Mouse (Mus musculus): Measurements from ENCODE around the gene Pcsk2.

Pcsk2 gene

DNA sequence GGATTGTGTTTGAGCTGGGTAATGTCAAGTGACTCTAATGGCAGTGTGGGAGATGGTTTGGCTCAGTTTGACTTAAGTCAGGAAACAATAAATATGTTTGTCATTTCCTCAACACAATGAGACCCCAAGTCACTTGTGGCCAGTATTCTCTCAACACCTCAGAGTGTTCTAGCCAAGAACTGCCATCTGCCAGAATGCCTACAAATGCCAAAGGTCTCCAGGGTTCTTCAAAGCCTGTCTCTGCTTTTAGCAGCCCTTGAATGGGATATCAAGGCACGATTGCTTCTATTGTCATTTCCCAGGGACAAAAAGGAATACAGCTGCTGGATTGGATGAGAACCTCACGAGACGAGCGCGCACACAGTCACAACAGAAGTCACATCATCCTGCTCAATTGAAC, 100.0 kb downstream of the Pcsk2 start:
- DNase-seq = no peak

DNA sequence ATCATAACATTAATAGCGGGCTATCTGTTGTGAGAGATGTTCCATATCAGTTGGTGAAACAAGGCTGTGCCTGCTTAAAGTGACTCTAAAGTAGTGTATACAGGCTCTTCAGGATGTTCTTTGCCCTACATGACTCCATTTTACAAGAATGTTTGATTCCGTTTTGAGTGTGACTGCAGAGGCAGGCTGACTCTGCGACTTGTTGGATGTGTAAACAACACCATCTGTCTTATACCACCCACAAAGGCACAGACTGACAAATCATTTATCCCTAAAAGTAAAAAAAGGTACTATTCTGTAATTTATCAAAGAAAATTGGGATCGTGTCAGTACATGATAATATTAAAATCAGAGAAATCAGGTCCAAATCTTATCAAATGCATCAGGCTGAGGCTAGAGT, 108.7 kb downstream of the Pcsk2 start:
- DNase-seq = no peak

GRCm38 (mm10) chr2:143656968-143657367, 111.0 kb downstream of the Pcsk2 start:
- no peak for DNase-seq

GRCm38 (mm10) chr2:143666785-143667184, 120.8 kb downstream of the Pcsk2 start:
- DNase-seq = no peak

DNA sequence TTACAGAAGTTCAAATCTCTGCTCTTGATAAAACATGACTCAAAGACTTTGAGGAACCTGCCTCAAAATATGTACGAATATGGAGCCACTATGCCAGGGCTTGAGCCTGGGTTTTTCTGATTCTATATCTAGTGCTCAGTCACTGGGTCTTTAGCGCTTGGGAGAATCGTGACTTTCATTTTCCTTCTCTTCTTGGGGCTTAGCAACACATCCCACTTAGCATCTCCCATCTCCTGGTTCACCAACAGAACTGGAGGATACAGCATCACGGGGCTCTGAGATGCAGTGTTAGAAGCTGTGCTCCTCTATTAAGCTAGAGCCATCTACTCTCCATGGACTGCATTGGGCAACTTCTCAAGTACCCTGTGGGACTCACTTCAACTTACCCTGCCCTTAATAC, 131.9 kb downstream of the Pcsk2 start:
- no peak for DNase-seq

DNA sequence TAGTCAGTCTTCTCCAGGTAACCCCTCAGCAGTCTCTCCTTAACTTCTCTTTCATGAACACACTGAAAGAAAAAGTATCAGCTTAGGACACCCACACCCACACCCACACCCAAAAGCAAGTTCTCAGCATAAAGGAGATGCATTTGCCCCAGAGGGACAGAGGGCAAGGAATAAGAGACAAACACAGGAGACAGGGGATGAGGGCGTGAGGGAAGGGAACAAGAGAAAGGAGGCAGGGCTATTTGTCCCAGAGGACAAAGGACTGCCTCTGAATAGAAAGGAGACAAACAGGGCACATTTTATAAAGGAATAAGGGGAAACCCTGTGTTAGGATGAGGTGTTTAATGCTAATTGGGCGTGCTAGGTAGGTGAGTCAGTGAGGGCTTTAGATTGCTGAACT, 133.6 kb downstream of the Pcsk2 start:
- no peak for DNase-seq

GRCm38 (mm10) chr2:143681873-143682555, 136.1 kb downstream of the Pcsk2 start:
- DNase-seq = no peak

DNA sequence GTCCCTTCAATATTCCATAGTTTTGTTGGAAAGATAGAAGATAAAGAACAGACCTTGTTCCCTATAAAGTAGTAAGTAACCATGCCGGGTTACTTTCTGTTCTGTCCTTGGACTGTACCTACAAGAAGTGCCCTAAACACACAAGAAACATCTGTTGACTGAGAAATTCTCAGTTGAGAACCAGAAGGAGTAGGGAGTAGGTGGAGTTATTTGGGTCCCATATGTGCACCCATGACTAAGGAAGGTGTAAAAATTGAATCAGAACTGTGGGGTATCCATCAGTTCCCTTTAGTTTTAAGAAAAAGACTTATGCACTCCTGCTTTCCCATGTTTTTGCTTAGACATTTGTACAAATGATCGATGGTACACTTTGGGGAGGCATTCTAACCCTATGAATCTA, 137.6 kb downstream of the Pcsk2 start:
- DNase-seq = no peak

GRCm38 (mm10) chr2:143691244-143691643, 145.3 kb downstream of the Pcsk2 start:
- no peak for DNase-seq

DNA sequence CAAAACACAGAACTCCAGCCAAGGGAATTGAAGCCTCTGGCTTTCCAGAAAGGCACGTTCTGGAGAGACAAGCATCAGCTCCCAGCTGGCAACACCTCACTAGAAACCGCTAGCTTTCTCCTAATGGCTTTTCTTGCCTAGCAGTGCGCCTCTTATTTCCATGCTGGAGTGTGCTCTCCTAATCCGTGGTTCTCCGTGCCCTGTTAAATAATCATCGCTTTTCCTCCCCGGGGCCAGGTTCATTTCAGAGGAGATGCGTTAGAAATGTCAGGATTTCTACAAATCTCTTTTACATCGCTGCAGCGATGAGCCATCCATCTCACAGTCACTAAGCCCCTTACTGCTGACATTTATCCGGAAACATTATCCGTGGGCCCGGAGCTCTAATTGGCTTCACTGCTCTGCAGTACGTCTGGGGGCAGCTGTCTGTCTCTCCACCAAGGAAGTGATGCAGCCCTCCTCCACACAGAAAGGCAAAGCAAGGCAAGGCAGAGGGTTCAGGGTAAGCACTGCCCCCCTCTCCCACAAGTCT, 150.1 kb downstream of the Pcsk2 start:
- DNase-seq = no peak

- DNase-seq = no peak
These were observed 150.7 kb downstream of the Pcsk2 start for GRCm38 (mm10) chr2:143696704-143697103.

DNA sequence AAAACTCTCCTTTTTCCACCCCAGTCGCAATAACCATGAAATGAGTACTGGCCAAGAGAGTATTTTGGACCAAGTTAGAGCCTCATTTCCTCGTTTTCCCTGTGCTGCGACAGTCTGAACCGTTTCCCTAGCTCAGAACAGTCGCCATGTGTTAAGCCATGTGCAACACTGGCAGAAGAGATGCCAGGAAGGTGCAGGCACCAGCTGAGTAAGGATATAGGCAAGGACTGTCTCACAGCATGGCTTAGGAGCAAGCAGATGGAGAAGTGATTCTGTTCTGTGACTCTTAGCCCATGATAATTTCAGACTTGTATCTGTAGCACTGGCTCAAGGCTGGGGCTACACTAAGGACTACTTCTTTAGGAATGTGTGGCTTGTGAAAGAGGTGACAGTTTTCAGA, 155.2 kb downstream of the Pcsk2 start:
- no peak for DNase-seq

DNA sequence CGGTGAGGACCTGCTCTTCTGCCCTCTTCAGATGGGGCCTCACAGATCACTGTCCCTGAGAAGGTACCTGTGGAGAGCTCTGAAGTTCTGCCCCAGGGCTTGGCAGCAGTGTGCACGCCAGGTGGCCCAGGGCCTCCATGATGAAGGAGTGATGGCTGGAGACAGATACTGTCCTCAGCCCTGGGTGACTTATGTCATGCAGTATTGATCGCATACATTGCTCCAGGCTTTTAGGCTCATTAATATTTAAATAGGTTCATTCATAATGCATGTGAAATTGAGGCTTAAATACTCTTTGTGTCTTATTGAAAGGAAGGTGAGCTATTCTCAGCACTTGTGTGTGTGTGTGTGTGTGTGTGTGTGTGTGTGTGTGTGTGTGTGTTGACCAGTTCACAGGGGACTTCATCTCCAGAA, 157.0 kb downstream of the Pcsk2 start:
- DNase-seq = no peak

GRCm38 (mm10) chr2:143708205-143708604, 162.2 kb downstream of the Pcsk2 start:
- no peak for DNase-seq

- no peak for DNase-seq
These were observed 163.3 kb downstream of the Pcsk2 start for GRCm38 (mm10) chr2:143709249-143709648.

GRCm38 (mm10) chr2:143709979-143710378, 164.0 kb downstream of the Pcsk2 start:
- DNase-seq = no peak

GRCm38 (mm10) chr2:143711886-143712285, 165.9 kb downstream of the Pcsk2 start:
- DNase-seq = no peak

- no peak for DNase-seq
These were observed 166.9 kb downstream of the Pcsk2 start for GRCm38 (mm10) chr2:143712901-143713300.

DNA sequence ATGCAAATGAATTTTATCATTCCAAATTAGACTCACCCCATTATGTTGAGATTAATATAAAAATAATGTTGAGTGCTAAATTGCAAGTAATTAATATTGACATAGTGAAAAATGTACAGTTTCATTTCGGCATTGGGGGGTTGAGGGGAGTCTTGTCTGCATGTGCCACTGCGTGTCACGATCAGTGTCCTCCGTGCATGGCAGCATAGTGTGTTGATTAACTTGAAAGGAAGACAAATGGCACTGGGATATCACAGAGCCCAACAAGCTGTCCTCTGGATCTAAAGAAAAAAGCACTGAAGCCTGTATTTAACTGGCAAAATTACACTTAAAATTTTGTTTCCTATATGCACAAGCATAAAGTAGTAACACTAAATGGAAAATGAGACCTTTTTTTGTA, 167.9 kb downstream of the Pcsk2 start:
- no peak for DNase-seq

GRCm38 (mm10) chr2:143715110-143715509, 169.2 kb downstream of the Pcsk2 start:
- no peak for DNase-seq

- DNase-seq = no peak
These were observed 177.3 kb downstream of the Pcsk2 start for GRCm38 (mm10) chr2:143723231-143723630.

DNA sequence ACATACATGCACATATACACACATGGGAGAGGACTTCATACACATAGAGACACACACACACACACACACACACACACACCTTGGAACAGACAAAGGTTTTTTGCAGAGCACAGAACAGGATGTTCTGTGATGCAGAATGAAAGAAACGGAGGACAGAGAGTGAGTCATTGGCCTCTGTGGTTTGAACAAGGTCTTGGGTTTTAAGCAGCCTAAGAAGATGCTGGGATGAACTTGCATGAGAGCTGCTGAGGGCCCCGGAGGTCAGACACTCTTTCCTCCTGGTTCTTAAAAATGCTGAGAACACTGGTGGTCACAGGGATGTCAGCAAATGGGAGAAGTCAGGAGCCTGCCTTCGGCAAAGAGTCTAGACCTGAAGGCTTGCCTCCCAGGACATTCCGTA, 178.1 kb downstream of the Pcsk2 start:
- DNase-seq = no peak

- DNase-seq = no peak
These were observed 178.8 kb downstream of the Pcsk2 start for GRCm38 (mm10) chr2:143724720-143725119.

- DNase-seq = no peak
These were observed 186.5 kb downstream of the Pcsk2 start for GRCm38 (mm10) chr2:143732501-143732900.

DNA sequence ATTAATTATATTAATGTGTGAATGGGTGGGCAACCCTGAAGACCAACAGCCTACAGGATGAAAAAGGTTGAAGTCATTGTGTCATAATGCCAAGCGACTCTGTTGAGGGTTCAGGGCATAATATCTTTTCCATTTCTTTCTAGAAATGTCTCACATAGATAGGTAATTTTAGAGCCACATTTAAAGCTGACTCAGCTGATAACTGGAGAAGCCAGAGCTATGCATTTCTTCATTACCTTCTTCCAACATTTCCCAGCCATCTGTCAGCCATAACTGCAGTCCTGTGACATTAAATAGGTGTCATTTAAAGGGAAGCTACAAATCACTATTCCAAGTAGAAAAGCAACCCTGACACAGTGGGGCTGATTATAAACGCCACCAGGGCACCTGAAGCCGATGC, 189.5 kb downstream of the Pcsk2 start:
- DNase-seq = no peak

Data from lung, postnatal 4 days (tissue).